Mouse (Mus musculus): ENCODE results near the gene Fgd4. TPM values are rescaled to one million over a fixed set of nuclear protein-coding genes. Genes with fewer than 3 reads are reported as not detected.

Fgd4 gene
- 4.0 and 4.4 TPM in 2 replicates for polyA plus RNA-seq (2015; fragmentation: Nextera tagmentation; extraction: Ambion mirVana)

DNA sequence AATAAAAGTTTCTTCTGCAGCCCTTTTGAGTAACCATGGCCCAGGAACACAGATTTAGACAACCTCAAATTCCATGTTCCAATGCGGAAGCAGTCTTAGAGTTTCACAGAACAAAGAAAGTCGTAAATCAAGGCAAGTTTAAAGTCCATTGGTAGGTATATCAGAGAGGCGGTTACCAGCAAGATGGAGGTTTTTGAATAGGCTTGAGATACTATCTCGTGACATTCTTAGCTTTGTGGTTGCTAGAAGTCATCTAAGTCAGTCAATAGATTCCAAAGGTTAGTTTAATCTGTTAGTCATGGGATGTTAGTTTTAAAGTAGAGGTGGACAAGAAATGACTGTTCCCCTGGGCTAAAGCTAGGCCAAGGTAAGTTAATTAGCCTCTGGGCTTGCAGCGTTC is at the start of gene Fgd4:
Gene Fgd4, minus strand, starts transcription at position 89 of the 400 bp plus-strand sequence.

Other genes with a start within 250 kb of the Fgd4 start
- gene Dnm1l, start 241.6 kb downstream of the Fgd4 start, polyA plus RNA-seq (2015; fragmentation: Nextera tagmentation; extraction: Ambion mirVana) = 34.7 and 46.7 TPM in 2 replicates
- not detected in 2 replicates for gene Olfr19, start 75.9 kb upstream of the Fgd4 start, polyA plus RNA-seq (2015; fragmentation: Nextera tagmentation; extraction: Ambion mirVana)
- gene Spag6l, start 228.9 kb upstream of the Fgd4 start, polyA plus RNA-seq (2015; fragmentation: Nextera tagmentation; extraction: Ambion mirVana) = not detected in 2 replicates